Mouse (Mus musculus) layer of hippocampus, postnatal 10 days (tissue): ENCODE data around the gene Srpx2. TPM values are rescaled to one million over a fixed set of nuclear protein-coding genes. Genes with fewer than 3 reads are reported as not detected.

ENCODE experiments used
- total RNA-seq, 2 experiments: library from RNA; stranded (reverse); gene quantifications; 2 replicates each; pipeline ENCODE4 v1.2.3; 2021

The Srpx2 gene
- total RNA-seq, 2 experiments from 2014 or later, result 0.76 to 1.3 TPM

Other genes with a start within 250 kb of the Srpx2 start
- 10 to 100 TPM; 71.3 to 87.9 TPM for gene Pcdh19, start 219.4 kb upstream of the Srpx2 start, total RNA-seq
- gene Tnmd, start 57.4 kb upstream of the Srpx2 start, total RNA-seq, result not detected
- 10 to 100 TPM; 52.5 to 57.0 TPM for gene Tspan6, start 10.0 kb upstream of the Srpx2 start, total RNA-seq
- 1 to 10 TPM in 1 of 2 experiments, under 1 TPM in 1; 0.32 to 1.0 TPM for gene Sytl4, start 73.4 kb downstream of the Srpx2 start, total RNA-seq
- 100 to 1,000 TPM; 110 to 144 TPM for gene Cstf2, start 150.8 kb downstream of the Srpx2 start, total RNA-seq